Mouse (Mus musculus): ENCODE results near the gene Vcl. TPM values are rescaled to one million over a fixed set of nuclear protein-coding genes. Genes with fewer than 3 reads are reported as not detected.

Gene Vcl
- polyA plus RNA-seq, 1 experiment from 2014 or later: 58.8 TPM

DNA sequence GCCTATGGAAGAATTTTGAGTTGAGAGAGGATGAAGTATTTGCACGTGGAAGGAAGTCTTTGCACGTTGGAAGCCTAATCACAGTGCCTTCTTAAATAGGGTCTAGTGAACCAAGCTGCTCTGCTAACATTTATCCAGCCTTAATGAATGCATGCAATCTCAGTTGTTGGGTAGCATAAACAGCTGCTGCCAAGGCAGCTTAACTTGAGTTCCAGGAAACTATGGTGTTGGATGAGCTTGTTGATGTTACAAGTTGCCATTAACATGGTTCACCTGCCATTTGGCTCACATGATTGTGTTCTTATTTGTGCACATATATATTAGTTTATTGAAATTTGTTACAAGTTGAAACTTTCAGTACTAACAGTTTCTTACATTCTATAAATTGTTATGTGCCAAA is 29.8 kb downstream of the Vcl start:
- Histone ChIP-seq H3K9ac (no peak overlapping the region), H3K9me3 (no peaks in the 10 kb centered on the region), H3K4me2 (replicated peaks) (no peak overlapping the region), H3K4me1 (peaks cover 20% of the 10 kb centered on the region), H3K27ac (no peak overlapping the region), H3K27me3 (no peaks in the 10 kb centered on the region), H3K36me3 (peaks cover 6% of the 10 kb centered on the region; the same call in 1 of the 2 replicates), H3K4me3 (no peak overlapping the region)
- WGBS: 61% methylated on average over 2 of the region's 2 CpGs
- no peak for ATAC-seq (ENCODE audit: low FRiP score, low read depth)

DNA sequence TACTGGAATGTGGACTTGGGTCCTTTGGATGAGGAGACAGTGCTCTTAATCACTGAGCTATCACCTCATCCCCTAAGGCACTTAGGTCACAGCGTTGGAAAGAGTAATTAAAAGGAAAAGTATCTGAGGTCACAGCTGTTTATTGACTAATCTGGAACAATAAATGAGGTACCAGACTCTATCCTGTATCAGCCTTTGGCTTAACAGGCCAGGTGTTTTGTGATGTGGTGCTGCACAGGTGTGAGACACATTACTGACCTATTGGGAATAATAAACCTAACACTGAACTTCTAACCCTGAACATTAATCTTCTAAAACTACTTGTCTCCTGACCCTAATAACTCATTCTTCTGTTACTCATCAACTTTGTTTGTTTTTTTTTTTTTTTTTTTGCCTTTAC is 33.3 kb downstream of the Vcl start:
- no peak overlapping the region for H3K4me3 ChIP-seq
- no peak overlapping the region for H3K9ac ChIP-seq
- no peaks in the 10 kb centered on the region for H3K27me3 ChIP-seq
- H3K4me1 ChIP-seq: peaks cover 13% of the 10 kb centered on the region; the same call in 1 of the 2 replicates
- ATAC-seq (ENCODE audit: low FRiP score, low read depth): no peak
- WGBS: 22% methylated on average over 1 of the region's 1 CpGs
- H3K4me2 ChIP-seq (replicated peaks): no peak overlapping the region
- H3K9me3 ChIP-seq: no peaks in the 10 kb centered on the region
- no peaks in the 10 kb centered on the region for H3K36me3 ChIP-seq
- no peak overlapping the region for H3K27ac ChIP-seq

DNA sequence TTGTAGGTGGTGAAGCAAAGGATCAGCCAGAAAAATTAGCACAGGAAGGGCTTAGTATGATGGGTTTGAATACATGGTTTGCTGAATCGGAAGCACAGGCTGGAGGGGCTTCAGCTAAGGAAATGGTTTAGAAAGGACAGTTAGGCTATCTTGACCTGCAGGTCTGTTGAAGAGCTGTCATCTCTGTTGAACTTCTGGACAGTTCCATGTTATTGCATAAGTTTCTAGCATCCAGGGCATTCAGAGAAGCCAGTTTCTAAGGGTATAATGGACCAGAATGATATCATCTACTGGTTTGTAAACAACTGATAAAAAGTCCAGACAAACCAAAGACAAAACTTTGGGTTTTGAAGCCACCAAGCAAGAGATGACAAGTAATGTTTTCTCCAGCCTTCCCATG is 33.7 kb downstream of the Vcl start:
- Histone ChIP-seq H3K4me2 (replicated peaks) (no peak overlapping the region), H3K9me3 (no peaks in the 10 kb centered on the region), H3K27ac (no peak overlapping the region), H3K27me3 (no peaks in the 10 kb centered on the region), H3K9ac (no peak overlapping the region), H3K4me3 (no peak overlapping the region), H3K36me3 (no peaks in the 10 kb centered on the region), H3K4me1 (peaks cover 10% of the 10 kb centered on the region; the same call in 1 of the 2 replicates)
- ATAC-seq (ENCODE audit: low FRiP score, low read depth): no peak
- WGBS: 76% methylated on average over 1 of the region's 1 CpGs

DNA sequence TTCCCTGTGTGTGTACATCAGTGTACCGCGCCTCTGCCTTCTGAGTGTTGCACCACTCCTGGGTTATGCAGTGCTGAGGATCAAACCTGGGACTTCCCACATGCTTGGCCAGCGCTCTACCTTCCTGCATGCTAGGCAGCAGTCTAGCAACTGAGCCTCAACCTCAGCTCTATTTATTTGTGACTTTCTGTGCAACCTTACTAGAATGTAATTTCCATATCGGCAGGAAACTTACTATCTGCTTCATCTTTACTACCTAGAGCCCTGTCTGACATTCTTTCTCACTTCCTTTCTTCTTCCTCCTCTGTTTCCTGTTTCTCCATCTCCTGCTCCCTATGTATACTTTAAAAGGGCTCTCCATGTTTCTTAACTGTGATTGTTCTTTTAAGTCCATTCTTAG is 34.7 kb downstream of the Vcl start:
- Histone ChIP-seq H3K4me2 (replicated peaks) (no peak overlapping the region), H3K4me3 (no peak overlapping the region), H3K27ac (peak overlapping the region; percentile 28; the same call in 1 of the 2 replicates), H3K36me3 (no peaks in the 10 kb centered on the region), H3K4me1 (peaks cover 10% of the 10 kb centered on the region; the same call in 1 of the 2 replicates), H3K9ac (no peak overlapping the region), H3K9me3 (no peaks in the 10 kb centered on the region), H3K27me3 (no peaks in the 10 kb centered on the region)
- no peak for ATAC-seq (ENCODE audit: low FRiP score, low read depth)
- 83% methylated on average over 4 of the region's 4 CpGs for WGBS

DNA sequence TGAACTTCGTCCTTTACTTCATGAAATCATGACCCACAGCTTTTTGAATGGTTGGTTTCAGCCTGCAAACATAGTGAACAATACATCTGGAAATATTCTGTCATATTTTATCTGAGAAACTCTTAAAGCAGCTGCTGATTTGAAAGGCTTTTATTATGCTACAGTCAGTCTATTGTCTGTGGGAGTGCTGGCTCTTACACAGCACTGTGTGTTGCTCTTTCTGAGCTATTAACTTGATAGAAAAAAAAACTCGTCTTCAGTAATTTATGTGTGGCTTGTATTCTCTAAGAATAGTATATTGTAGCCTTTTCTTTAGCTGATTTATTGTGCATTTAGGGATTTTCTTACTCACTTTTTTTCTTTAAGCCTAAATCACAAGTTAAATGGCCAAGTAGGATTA is 35.1 kb downstream of the Vcl start:
- H3K9ac ChIP-seq: no peak overlapping the region
- H3K27ac ChIP-seq: no peak overlapping the region
- H3K36me3 ChIP-seq: no peaks in the 10 kb centered on the region
- WGBS: 58% methylated on average over 2 of the region's 2 CpGs
- ATAC-seq (ENCODE audit: low FRiP score, low read depth): no peak
- H3K9me3 ChIP-seq: no peaks in the 10 kb centered on the region
- no peaks in the 10 kb centered on the region for H3K27me3 ChIP-seq
- H3K4me1 ChIP-seq: peaks cover 10% of the 10 kb centered on the region; the same call in 1 of the 2 replicates
- no peak overlapping the region for H3K4me3 ChIP-seq
- H3K4me2 ChIP-seq (replicated peaks): no peak overlapping the region

DNA sequence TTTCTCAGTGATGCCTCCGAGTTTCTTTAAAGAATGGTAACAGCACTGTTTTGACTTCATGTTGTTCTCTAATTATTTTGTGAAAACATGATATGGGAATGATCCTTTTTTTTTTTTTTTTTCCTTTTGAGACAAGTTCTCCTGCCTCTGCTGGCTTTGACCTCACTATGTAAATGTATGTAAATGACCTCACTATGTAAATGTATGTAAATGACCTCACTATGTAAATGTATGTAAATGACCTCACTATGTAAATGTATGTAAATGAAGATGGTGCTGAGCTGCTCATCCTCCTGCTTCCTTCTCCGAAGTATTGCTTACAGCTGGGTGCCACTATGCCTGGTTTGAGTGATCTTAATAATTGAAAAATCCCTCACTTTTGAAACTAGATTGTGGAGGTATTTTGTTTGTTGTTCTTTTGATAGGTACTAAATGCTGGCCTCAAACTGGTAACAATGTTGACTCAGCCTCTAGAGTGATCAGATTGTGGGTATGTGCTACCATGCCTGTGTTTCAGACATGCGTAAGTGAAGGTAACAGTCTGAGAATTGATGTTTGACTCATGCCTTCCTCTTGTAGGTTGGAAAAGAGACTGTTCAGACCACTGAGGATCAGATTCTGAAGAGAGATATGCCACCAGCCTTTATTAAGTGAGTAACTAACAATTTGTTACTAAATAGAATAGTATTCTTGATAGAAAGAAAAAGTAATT is 37.9 kb downstream of the Vcl start:
- no peak overlapping the region for H3K27ac ChIP-seq
- WGBS: 86% methylated on average over 3 of the region's 3 CpGs
- H3K36me3 ChIP-seq: peaks cover 3% of the 10 kb centered on the region; the same call in 1 of the 2 replicates
- no peak overlapping the region for H3K4me3 ChIP-seq
- H3K4me1 ChIP-seq: peaks cover 15% of the 10 kb centered on the region; the same call in 1 of the 2 replicates
- no peak overlapping the region for H3K9ac ChIP-seq
- H3K9me3 ChIP-seq: no peaks in the 10 kb centered on the region
- ATAC-seq (ENCODE audit: low FRiP score, low read depth): no peak
- H3K27me3 ChIP-seq: no peaks in the 10 kb centered on the region
- no peak overlapping the region for H3K4me2 ChIP-seq (replicated peaks)

DNA sequence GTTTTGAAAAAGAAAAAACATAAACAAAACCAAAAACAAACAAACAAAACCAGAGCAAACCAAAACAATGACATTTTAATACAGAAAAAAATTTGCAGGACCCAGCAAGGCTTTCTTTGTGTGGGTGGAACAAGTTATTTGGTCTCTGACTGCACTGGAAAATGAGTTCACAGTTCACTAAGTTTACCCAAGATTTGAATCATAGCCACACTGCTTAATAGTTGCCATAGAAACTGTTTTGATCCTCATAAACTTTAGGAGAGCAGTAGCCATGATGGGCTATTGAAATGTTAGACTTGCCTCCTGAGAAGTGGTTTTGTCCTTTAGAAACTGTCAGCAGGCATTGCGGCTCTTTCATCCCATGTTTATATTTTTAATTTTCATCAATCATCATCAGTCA is 39.9 kb downstream of the Vcl start:
- Histone ChIP-seq H3K27me3 (no peaks in the 10 kb centered on the region), H3K4me3 (no peak overlapping the region), H3K36me3 (peaks cover 3% of the 10 kb centered on the region; the same call in 1 of the 2 replicates), H3K27ac (no peak overlapping the region), H3K4me1 (peaks cover 8% of the 10 kb centered on the region; the same call in 1 of the 2 replicates), H3K9me3 (no peaks in the 10 kb centered on the region), H3K9ac (no peak overlapping the region), H3K4me2 (replicated peaks) (no peak overlapping the region)
- ATAC-seq (ENCODE audit: low FRiP score, low read depth): no peak
- 96% methylated on average over 1 of the region's 1 CpGs for WGBS

DNA sequence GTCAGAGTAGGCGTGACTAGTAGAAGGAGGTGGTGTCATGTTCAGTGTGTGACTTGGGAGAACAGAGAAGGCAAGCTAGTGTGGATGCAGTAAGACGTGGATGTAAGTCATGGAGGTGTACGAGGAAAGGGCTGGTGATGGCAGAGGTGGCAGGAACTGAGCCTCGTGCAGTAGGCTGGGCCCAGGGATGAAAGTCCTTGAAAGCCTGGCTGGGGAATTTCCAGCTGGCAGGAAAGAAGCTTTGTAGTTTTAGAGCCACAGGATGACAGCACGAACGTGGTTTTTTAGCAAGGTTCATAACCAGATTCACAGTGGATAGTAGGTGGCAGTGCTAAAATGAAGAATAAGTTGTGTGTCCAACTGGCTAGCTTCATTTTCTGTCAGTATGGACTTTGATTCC is 41.2 kb downstream of the Vcl start:
- Histone ChIP-seq H3K9ac (no peak overlapping the region), H3K4me1 (peaks cover 5% of the 10 kb centered on the region; the same call in 1 of the 2 replicates), H3K27me3 (no peaks in the 10 kb centered on the region), H3K36me3 (peaks cover 3% of the 10 kb centered on the region; the same call in 1 of the 2 replicates), H3K9me3 (no peaks in the 10 kb centered on the region), H3K4me3 (no peak overlapping the region), H3K27ac (no peak overlapping the region), H3K4me2 (replicated peaks) (no peak overlapping the region)
- 57% methylated on average over 6 of the region's 6 CpGs for WGBS
- ATAC-seq (ENCODE audit: low FRiP score, low read depth): no peak

DNA sequence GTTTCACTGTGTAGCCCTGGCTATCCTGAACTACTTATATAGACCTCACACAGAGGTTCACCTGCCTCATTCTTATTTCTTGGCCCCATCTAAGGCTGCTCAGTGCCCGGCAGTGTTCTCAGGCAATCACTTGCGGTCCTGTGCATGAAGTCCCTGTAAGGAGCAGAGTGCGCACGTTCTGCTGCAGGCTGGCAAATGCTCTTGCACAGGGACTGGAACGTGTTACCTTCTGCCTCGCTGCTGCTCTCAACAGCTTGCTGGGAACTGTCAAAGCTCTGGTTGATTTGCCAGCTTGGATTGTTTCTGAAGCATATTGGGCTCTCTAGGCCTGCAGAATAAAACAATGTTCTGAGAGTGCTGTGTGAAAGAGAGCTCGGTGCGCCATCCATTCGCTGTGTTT is 41.7 kb downstream of the Vcl start:
- Histone ChIP-seq H3K27ac (no peak overlapping the region), H3K9ac (peak overlapping the region; percentile 19; the same call in 1 of the 2 replicates), H3K36me3 (peaks cover 3% of the 10 kb centered on the region; the same call in 1 of the 2 replicates), H3K4me3 (no peak overlapping the region), H3K4me2 (replicated peaks) (no peak overlapping the region), H3K4me1 (peaks cover 5% of the 10 kb centered on the region; the same call in 1 of the 2 replicates), H3K9me3 (no peaks in the 10 kb centered on the region), H3K27me3 (no peaks in the 10 kb centered on the region)
- WGBS: 86% methylated on average over 9 of the region's 9 CpGs
- no peak for ATAC-seq (ENCODE audit: low FRiP score, low read depth)

DNA sequence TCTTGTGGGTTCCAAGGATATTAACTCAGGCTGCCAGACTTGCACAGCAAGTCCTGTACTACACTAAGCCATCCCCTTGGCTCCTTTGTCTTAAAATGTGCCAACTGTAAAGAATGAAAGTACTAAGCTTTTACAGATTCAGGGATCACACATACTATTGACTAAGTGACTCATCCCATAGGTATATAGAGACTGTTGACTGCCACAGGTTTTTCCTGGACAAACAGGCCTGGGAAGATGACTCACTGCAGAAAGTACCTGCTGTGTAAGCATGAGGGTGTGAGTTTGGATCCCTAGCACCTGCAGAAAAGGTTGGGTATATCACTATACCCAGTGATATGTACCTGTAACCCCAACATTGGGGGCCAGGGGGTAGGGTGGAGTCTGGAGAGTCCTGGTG is 44.6 kb downstream of the Vcl start:
- ATAC-seq (ENCODE audit: low FRiP score, low read depth): no peak
- Histone ChIP-seq H3K36me3 (peaks cover 3% of the 10 kb centered on the region; the same call in 1 of the 2 replicates), H3K27me3 (no peaks in the 10 kb centered on the region), H3K4me1 (peaks cover 5% of the 10 kb centered on the region; the same call in 1 of the 2 replicates), H3K4me3 (no peak overlapping the region), H3K9me3 (no peaks in the 10 kb centered on the region), H3K9ac (no peak overlapping the region), H3K4me2 (replicated peaks) (no peak overlapping the region), H3K27ac (no peak overlapping the region)

DNA sequence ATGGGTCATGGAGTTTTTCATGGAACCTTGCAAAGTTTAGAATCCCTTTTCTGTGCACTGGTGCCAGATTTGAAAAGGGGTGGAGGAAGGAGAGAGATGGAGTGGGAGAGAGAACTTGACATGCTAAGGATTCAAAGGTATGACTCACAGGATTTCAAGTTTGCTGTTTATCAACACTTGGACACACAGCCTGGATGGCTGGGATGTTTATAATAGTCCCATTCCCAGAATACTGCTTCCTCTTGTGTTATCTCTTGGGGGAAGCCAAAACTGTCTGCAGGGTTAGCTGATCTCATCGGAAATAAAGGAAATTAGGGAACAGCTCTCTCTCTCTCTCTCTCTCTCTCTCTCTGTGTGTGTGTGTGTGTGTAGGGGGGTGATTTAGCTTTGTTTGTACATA is 47.5 kb downstream of the Vcl start:
- ATAC-seq (ENCODE audit: low FRiP score, low read depth): no peak
- H3K27me3 ChIP-seq: no peaks in the 10 kb centered on the region
- no peaks in the 10 kb centered on the region for H3K9me3 ChIP-seq
- no peak overlapping the region for H3K27ac ChIP-seq
- no peak overlapping the region for H3K9ac ChIP-seq
- no peaks in the 10 kb centered on the region for H3K36me3 ChIP-seq
- 88% methylated on average over 1 of the region's 1 CpGs for WGBS
- H3K4me3 ChIP-seq: no peak overlapping the region
- H3K4me1 ChIP-seq: no peaks in the 10 kb centered on the region; the same call in 1 of the 2 replicates
- no peak overlapping the region for H3K4me2 ChIP-seq (replicated peaks)

DNA sequence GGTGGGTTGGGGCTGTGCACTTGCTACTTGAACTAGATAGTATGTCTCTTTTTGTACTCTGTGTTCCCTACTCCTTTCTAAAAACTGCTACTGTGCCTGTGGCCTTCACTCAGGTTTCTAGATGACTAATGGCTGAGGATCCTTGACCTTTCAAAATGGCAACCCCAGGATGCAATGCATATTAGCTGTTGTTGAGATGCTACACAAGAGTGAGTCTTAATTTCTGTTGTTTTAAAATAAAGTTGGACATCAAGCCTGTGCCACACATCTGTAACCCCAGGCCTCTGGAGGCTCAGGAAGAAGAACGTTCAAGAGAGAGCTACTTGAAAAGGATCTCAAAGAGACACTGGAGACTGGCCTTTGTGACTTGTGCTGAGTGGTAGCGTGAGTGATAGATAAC is 48.5 kb downstream of the Vcl start:
- no peaks in the 10 kb centered on the region for H3K27me3 ChIP-seq
- no peak overlapping the region for H3K27ac ChIP-seq
- ATAC-seq (ENCODE audit: low FRiP score, low read depth): no peak
- H3K4me3 ChIP-seq: no peak overlapping the region
- no peaks in the 10 kb centered on the region; the same call in 1 of the 2 replicates for H3K4me1 ChIP-seq
- H3K9me3 ChIP-seq: no peaks in the 10 kb centered on the region
- WGBS: 80% methylated on average over 2 of the region's 2 CpGs
- no peak overlapping the region for H3K4me2 ChIP-seq (replicated peaks)
- peaks cover 4% of the 10 kb centered on the region for H3K36me3 ChIP-seq
- no peak overlapping the region for H3K9ac ChIP-seq

DNA sequence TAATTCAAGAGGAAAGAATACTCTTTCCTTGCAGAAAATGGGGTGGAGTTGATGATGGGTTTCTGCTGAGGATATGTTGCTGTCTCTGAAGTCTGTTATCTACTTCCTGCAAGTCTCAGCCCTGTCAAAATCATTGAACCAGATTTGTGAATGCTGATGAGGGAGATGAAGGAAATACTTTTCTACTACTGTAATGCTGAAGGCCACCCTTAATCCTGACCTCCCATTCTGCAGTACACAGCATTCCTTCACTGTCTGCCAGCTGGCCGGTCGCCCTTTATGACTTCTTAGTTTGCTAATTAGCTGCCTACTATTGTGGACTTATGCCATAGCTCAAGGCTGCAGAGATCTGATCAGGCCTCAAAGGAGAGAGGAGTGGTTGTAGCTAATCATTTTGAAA is 54.6 kb downstream of the Vcl start:
- no peaks in the 10 kb centered on the region for H3K4me1 ChIP-seq
- H3K9me3 ChIP-seq: no peaks in the 10 kb centered on the region
- 24% methylated on average over 2 of the region's 2 CpGs for WGBS
- no peak overlapping the region for H3K9ac ChIP-seq
- ATAC-seq (ENCODE audit: low FRiP score, low read depth): no peak
- H3K4me3 ChIP-seq: no peak overlapping the region
- no peaks in the 10 kb centered on the region for H3K27me3 ChIP-seq
- no peak overlapping the region for H3K4me2 ChIP-seq (replicated peaks)
- H3K36me3 ChIP-seq: peaks cover 27% of the 10 kb centered on the region
- H3K27ac ChIP-seq: no peak overlapping the region

Measured in limb, embryonic 13.5 days (tissue).